Mouse (Mus musculus) ovary, postnatal 14 days (tissue): ENCODE measurements at regions not wholly inside any gene's neighbourhood (a gene's known extent, or its start where the extent isn't known, plus 50 kb on each side); places are given as distances from the start of the nearest gene placed in this dataset.

Source experiments
- DNase-seq: peaks from one replicate; pipeline ENCODE4 v3.0.0; 2022; ENCODE audit warnings: low spot score

DNA sequence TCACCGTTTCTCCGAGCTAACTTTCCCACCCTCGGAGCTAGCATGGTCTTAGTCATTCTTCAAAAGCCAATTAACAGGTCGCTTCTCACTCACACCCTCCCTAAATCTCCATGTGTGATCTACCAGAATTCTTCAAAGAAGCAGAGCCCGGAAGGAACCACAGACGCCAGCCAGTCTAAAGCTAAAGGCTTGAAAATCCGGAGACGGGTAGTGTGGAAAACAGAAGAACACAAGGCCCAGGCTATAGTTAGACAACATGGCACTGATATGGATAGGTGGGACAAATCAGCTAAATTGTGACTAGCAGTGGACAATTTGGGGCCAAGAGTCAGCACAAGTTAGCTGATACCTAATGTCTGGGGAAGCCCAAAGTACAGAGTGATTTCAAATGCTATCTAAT is 387.0 kb upstream of the Trpc7 start:
- no peak for DNase-seq

DNA sequence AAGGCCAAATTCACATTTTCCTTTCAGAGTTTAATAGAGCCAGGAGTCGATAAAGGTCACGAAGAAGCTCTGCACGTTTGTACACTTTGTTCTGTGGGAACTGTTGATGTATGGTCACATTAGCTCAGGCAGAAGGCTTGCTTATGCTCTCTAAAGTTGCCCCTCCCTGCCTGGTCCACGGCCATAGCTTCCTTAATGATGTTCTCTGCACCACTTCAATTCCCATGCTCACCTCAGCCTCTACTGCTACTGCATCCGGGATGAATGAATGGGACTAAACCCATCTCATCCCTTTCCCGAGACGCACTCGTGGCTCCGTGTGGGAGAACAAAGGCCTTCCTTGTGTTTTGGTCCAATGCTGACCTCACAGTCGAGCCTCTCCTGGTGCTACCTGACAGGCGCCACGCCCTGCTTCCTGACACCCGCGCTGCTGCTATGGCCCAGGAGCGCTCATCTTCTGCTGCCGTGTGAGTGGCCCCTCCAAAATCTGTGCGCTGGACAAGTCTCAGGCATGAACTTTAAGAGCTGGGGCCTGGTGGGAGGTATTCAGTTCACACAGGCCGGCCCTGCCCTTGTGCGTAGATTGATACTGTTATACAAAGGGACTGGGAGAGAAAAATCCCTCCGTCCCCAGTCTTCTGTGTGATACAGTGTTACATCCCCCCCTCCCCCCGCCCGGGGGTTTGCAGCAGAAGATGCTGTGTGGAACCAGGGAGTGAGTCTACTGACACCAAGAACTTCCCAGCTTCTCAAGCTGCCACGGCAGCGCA is 386.3 kb upstream of the Trpc7 start:
- no peak for DNase-seq

- peak; percentile 21 for DNase-seq
Observed at GRCm38 (mm10) chr13:57281504-57281903, 385.7 kb upstream of the Trpc7 start.

DNA sequence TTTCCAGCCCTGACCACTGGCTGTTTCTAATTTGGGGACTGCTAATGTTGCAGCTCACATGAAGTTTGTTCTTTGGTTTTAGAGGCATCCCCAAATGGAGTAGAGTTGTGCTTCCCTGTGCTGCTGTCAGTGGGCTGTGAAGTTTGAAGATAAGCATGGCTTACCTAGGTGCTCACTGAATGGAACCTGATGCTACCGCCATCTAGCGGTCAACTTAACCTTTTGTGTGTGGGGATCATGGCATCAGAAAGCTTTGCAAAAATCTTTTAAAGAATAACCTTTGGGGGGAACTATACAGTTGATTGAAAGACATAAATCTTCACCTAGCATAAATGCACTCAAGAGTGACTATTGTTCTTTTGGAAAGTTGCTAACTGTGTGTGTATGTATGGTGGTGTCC is 382.8 kb upstream of the Trpc7 start:
- DNase-seq: no peak

GRCm38 (mm10) chr13:57277076-57277475 is 381.3 kb upstream of the Trpc7 start:
- DNase-seq: no peak

DNA sequence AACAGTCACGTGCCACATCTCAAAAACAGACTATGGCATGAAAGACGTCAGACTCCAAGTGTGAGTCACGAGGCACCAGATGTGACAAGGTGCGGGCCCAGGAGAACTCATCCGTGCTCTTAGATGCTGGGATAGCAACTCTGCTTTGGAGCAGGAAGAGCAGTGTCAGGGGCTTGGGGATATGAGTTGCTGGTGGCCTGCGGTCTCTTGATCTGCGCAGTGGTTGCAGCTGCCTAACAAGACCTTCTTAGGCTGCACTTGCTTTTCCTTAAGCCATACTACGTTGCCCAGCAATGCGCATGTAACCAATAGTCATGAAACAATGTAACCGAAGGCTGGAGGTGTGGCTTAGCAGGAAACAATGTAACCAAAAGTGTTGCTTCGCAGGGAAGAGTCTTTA is 380.1 kb upstream of the Trpc7 start:
- no peak for DNase-seq

- DNase-seq: no peak
Observed at GRCm38 (mm10) chr13:57273593-57273992, 377.8 kb upstream of the Trpc7 start.

GRCm38 (mm10) chr13:57269614-57270013 is 373.8 kb upstream of the Trpc7 start:
- DNase-seq: peak; percentile 19

DNA sequence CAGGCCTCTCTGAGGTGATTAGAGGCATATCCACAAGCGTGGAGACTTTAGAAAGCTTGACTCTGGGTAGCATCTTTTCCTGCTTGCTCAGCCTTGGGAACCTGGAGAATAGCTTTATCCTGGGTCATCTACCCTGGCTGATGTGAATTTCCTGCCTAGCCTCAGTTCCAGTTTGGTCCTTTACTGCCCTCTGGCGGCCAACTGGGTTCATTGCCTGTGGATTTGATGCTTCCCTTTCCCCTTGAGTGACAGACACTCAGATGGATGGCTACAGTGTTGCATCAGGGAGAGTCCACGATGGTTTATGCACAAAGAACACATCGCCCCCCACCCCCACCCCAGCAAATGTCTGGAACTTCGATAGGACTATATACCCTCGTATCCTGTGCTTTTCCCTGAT is 364.1 kb upstream of the Trpc7 start:
- DNase-seq: peak; percentile 75

- no peak for DNase-seq
Observed at GRCm38 (mm10) chr13:57259474-57259873, 363.7 kb upstream of the Trpc7 start.

- DNase-seq: no peak
Observed at GRCm38 (mm10) chr13:57255920-57256319, 360.1 kb upstream of the Trpc7 start.

DNA sequence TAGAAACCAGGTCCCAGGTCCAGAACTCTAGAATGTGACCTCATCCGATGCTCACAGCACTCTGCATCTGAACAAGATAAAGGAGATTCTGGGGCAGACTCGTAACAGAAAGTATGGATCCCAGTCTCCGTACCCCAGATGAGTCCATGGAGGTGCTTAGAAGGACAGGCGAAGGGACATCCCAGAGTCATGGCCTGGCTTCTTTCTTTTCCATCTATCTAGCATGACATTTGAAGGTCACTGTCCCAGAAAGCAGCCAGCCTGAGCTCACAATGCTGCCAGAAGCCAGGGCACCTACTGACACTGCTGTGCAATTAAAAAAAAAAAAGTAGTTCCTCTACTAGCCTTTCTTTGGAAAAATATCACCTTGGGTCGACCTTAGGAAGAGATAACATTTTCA is 354.1 kb upstream of the Trpc7 start:
- no peak for DNase-seq

GRCm38 (mm10) chr13:57249401-57249800 is 353.6 kb upstream of the Trpc7 start:
- no peak for DNase-seq

DNA sequence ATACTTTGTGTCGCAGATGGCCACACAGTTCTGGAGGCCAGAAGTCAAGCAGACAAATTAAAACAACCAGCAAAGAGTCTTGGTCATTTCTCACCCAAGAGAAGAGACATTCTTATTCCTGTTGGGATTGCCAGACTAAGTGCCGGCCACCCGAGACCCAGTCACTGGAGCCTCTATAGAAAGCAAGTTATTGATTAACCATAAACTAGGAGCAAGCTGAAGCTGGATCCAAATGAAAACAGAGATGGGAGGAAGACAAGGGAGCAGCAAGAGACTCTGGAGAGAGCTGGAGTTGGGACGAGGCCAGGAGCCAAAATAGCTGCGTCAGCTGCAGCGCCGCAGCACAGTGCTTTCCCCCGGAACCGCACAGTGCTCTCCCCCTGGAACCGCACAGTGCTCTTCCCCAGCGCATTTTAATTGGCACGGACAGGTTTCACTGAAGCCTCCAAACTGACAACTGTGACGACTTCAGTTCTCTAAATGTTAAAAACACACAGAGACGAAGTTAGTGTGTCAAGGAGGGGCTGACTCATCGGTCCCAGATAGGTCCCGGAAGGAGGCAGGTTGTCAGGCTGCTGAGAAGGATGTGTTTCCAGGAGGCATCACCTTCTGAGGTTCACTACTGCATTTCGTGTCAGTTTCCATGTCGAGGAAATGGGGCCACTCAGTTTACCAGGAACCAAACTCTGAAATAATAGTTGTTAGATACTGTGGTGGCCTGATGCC is 350.6 kb upstream of the Trpc7 start:
- no peak for DNase-seq

- no peak for DNase-seq
Observed at GRCm38 (mm10) chr13:57236917-57237316, 341.1 kb upstream of the Trpc7 start.

- DNase-seq: no peak
Observed at GRCm38 (mm10) chr13:57236211-57236610, 340.4 kb upstream of the Trpc7 start.

GRCm38 (mm10) chr13:57232906-57233305 is 337.1 kb upstream of the Trpc7 start:
- DNase-seq: no peak

- DNase-seq: no peak
Observed at GRCm38 (mm10) chr13:57231666-57232065, 335.9 kb upstream of the Trpc7 start.

DNA sequence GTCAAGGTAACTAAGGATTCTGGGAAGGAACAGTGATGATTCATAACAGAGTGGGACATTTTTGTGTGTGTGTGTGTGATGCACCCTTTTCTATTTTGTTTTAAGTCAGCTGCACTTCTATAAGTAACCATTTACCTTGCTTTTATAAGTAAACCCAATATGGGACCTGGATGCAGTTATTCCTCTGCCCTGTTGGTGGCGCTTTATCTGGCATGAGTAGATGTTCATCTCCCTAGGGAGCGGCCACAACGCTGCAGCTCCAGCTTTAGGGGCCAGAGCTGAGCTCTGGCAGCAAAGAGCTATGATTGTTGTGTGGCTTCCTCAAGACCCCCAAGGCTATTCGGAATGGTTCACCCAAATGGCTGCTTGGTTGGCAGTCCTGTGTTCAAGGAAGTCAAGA is 334.5 kb upstream of the Trpc7 start:
- no peak for DNase-seq

GRCm38 (mm10) chr13:57221092-57221491 is 325.3 kb upstream of the Trpc7 start:
- DNase-seq: no peak

DNA sequence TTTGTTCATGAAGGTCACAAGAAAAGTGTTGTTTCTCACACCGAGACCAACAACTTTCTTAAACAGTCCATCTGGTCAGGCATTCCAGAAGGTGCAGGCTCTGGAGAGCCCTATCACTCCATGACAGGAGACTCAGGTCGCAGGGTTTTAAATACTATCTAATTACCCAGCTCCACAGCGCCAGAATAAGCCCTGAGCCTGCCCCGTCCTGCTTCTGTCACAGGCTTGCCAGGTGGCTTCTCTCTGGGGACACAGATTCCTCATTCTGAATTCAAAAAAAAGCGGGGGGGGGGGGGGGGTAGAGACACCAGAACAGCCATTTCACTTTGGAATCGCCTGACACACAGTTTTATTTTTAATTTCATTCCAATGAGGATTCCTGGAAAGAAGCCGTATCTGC is 320.4 kb upstream of the Trpc7 start:
- no peak for DNase-seq

DNA sequence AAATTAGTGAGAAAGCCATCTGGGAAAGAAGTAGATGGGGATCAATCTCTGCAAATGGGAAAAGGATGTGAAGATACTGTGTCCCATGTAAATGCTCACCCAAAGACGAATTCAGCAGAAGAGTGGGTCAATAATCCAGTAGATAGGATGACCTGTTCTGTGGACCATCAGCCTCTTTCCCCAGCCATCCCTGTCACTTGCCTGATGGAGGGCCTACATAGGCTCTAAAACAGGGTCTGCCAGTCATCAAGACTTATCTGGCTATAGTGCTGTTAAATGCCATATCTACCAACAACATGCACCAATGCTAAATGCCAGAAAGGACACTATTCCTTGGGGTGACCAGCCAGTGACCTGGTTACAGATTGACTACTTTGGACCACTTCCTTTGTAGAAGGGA is 316.5 kb upstream of the Trpc7 start:
- no peak for DNase-seq

- DNase-seq: no peak
Observed at GRCm38 (mm10) chr13:57191195-57191594, 295.4 kb upstream of the Trpc7 start.

- DNase-seq: no peak
Observed at GRCm38 (mm10) chr13:57189246-57189645, 293.5 kb upstream of the Trpc7 start.
